34 mouse cellular contexts compared by ENCODE assay signal in the genomic region with DNA sequence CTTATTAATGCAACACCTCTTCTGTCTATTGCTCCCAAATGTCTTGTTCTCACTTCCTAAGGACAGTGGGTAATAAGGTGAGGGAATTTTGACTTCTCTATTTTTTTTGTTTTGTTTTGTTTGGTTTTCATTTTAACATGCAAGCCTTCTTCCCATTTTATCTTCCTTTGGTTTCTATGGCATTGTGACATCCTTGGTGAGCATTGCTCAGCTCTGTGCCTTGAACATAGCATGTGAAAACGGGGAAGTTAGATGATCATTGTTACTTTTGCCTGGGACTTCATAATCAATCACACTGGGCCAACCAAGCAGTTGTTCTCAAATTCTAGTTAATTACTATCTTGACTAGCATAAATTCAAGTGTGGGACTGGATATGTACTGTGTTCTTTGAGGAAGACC.
"Had no signal": no experiment of that assay in that cellular context is flagged by ENCODE, and none has a peak within 500 bp of the region (broad histone marks: within the 10 kb centered on the region; RNA-seq: fewer than 3 reads in every experiment).

No protein-coding gene starts in this region.

- ATAC-seq: hindbrain, embryonic 16.5 days; hindbrain, postnatal 0 days; inflammation-experienced regulatory T-cells, adult 6 months; intestine, embryonic 15.5 days; intestine, embryonic 16.5 days; intestine, postnatal 0 days had no signal

- H3K9ac ChIP-seq: heart, embryonic 12.5 days; heart, embryonic 13.5 days; heart, embryonic 15.5 days; hindbrain, embryonic 12.5 days; hindbrain, embryonic 13.5 days; hindbrain, embryonic 14.5 days; hindbrain, embryonic 15.5 days; intestine, embryonic 15.5 days; kidney, embryonic 15.5 days had no signal

- DNase-seq: heart, adult 2 months; heart, postnatal 10 days; heart, postnatal 14 days; heart, postnatal 36 days; heart, postnatal 4 days; kidney, adult 11 months; kidney, adult 18-20 months; kidney, adult 2 months; kidney, adult 8-10 months; kidney, adult 9 months; kidney, postnatal 10 days; kidney, postnatal 14 days; kidney, postnatal 25 days; kidney, postnatal 36 days; kidney, postnatal 4 days; layer of hippocampus, adult 9-11 months; layer of hippocampus, postnatal 36 days had no signal

- H3K4me1 ChIP-seq: heart, embryonic 10.5 days; heart, embryonic 12.5 days; heart, embryonic 13.5 days; heart, embryonic 15.5 days; hindbrain, embryonic 12.5 days; hindbrain, embryonic 13.5 days; hindbrain, embryonic 15.5 days; intestine, embryonic 15.5 days; kidney, embryonic 15.5 days had no signal

- H3K4me2 ChIP-seq: heart, embryonic 12.5 days; heart, embryonic 13.5 days; heart, embryonic 15.5 days; hindbrain, embryonic 12.5 days; hindbrain, embryonic 13.5 days; hindbrain, embryonic 14.5 days; hindbrain, embryonic 15.5 days; intestine, embryonic 15.5 days; kidney, embryonic 15.5 days had no signal

- H3K27ac ChIP-seq: heart, adult 2 months; heart, embryonic 10.5 days; heart, embryonic 13.5 days; heart, embryonic 15.5 days; hindbrain, embryonic 12.5 days; hindbrain, embryonic 13.5 days; hindbrain, embryonic 14.5 days; hindbrain, embryonic 15.5 days; hindbrain, postnatal 0 days; intestine, embryonic 15.5 days; kidney, embryonic 15.5 days; kidney, postnatal 0 days; layer of hippocampus, adult 2 months had no signal

- H3K4me3 ChIP-seq: heart, adult 2 months; heart, embryonic 10.5 days; heart, embryonic 12.5 days; heart, embryonic 13.5 days; heart, embryonic 15.5 days; hindbrain, embryonic 12.5 days; hindbrain, embryonic 13.5 days; hindbrain, embryonic 15.5 days; intestine, embryonic 15.5 days; kidney, embryonic 15.5 days; layer of hippocampus, adult 2 months had no signal

- H3K9me3 ChIP-seq: heart, embryonic 10.5 days; heart, embryonic 12.5 days; heart, embryonic 13.5 days; heart, embryonic 15.5 days; hindbrain, embryonic 12.5 days; hindbrain, embryonic 13.5 days; hindbrain, embryonic 15.5 days; intestine, embryonic 15.5 days; kidney, embryonic 15.5 days had no signal

- H3K27me3 ChIP-seq: heart, embryonic 12.5 days; heart, embryonic 13.5 days; heart, embryonic 15.5 days; hindbrain, embryonic 12.5 days; hindbrain, embryonic 13.5 days; hindbrain, embryonic 15.5 days; intestine, embryonic 15.5 days; kidney, embryonic 15.5 days had no signal

- H3K36me3 ChIP-seq: hindbrain, embryonic 15.5 days had no signal
